Mouse (Mus musculus): ENCODE results near the gene Slc39a5. TPM values are rescaled to one million over a fixed set of nuclear protein-coding genes. Genes with fewer than 3 reads are reported as not detected.

The Slc39a5 gene
- polyA plus RNA-seq, 1 experiment from 2014 or later: 0.11 TPM

GRCm38 (mm10) chr10:128435873-128436272 lies 34.8 kb upstream of the Slc39a5 start:
- 90% methylated on average over 5 of the region's 5 CpGs for WGBS
- Histone ChIP-seq H3K9me3 (ENCODE audit: control insufficient read depth, low read length) (no peaks in the 10 kb centered on the region), H3K27ac (replicated peaks; ENCODE audit: low read depth, low read length) (no peak overlapping the region), H3K27me3 (replicated peaks; ENCODE audit: control insufficient read depth, insufficient read depth, low read length) (no peaks in the 10 kb centered on the region), H3K9ac (ENCODE audit: low read depth, low read length) (no peak overlapping the region), H3K4me3 (ENCODE audit: low read depth, low read length) (no peak overlapping the region), H3K4me2 (ENCODE audit: low read depth, low read length) (no peak overlapping the region), H3K4me1 (ENCODE audit: control insufficient read depth, insufficient read depth, low read length) (no peaks in the 10 kb centered on the region), H3K36me3 (ENCODE audit: control insufficient read depth, insufficient read depth, low read length) (peaks cover 89% of the 10 kb centered on the region)
- DNase-seq (ENCODE audit: low spot score): no peak
- no peak for ATAC-seq (ENCODE audit: low read depth)

GRCm38 (mm10) chr10:128435186-128435823 lies 34.3 kb upstream of the Slc39a5 start:
- H3K4me2 ChIP-seq (ENCODE audit: low read depth, low read length): no peak overlapping the region
- ATAC-seq (ENCODE audit: low read depth) (no peak), DNase-seq (ENCODE audit: low spot score) (no peak)
- H3K27me3 ChIP-seq (replicated peaks; ENCODE audit: control insufficient read depth, insufficient read depth, low read length): no peaks in the 10 kb centered on the region
- peaks cover 89% of the 10 kb centered on the region for H3K36me3 ChIP-seq (ENCODE audit: control insufficient read depth, insufficient read depth, low read length)
- no peak overlapping the region for H3K4me3 ChIP-seq (ENCODE audit: low read depth, low read length)
- 88% methylated on average over 17 of the region's 17 CpGs for WGBS
- H3K4me1 ChIP-seq (ENCODE audit: control insufficient read depth, insufficient read depth, low read length): no peaks in the 10 kb centered on the region
- H3K27ac ChIP-seq (replicated peaks; ENCODE audit: low read depth, low read length): no peak overlapping the region
- no peak overlapping the region for H3K9ac ChIP-seq (ENCODE audit: low read depth, low read length)
- no peaks in the 10 kb centered on the region for H3K9me3 ChIP-seq (ENCODE audit: control insufficient read depth, low read length)

DNA sequence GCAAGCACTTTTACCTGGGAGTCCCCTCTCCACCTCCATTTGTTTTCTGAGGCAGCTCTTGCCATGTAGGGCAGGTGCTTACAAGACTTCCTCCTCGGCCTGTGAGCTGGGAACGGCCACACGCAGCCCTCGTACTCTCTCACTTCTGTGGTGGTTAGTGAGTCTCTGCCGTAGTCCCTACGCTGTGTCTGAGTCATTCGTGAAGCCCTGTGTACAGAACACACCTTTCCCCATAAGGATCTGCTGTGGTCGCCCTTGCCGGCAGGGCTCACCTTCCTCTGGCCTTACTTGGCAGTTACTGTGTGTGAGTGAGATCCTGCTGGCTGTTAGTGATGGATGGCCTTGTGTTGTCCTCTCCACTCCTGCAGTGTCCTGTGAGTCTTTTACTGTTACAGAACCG lies 33.7 kb upstream of the Slc39a5 start:
- ATAC-seq (ENCODE audit: low read depth) (no peak), DNase-seq (ENCODE audit: low spot score) (no peak)
- Histone ChIP-seq H3K9me3 (ENCODE audit: control insufficient read depth, low read length) (no peaks in the 10 kb centered on the region), H3K4me2 (ENCODE audit: low read depth, low read length) (no peak overlapping the region), H3K36me3 (ENCODE audit: control insufficient read depth, insufficient read depth, low read length) (peaks cover 89% of the 10 kb centered on the region), H3K27me3 (replicated peaks; ENCODE audit: control insufficient read depth, insufficient read depth, low read length) (no peaks in the 10 kb centered on the region), H3K27ac (replicated peaks; ENCODE audit: low read depth, low read length) (no peak overlapping the region), H3K4me1 (ENCODE audit: control insufficient read depth, insufficient read depth, low read length) (no peaks in the 10 kb centered on the region), H3K4me3 (ENCODE audit: low read depth, low read length) (no peak overlapping the region), H3K9ac (ENCODE audit: low read depth, low read length) (no peak overlapping the region)
- 86% methylated on average over 10 of the region's 10 CpGs for WGBS

DNA sequence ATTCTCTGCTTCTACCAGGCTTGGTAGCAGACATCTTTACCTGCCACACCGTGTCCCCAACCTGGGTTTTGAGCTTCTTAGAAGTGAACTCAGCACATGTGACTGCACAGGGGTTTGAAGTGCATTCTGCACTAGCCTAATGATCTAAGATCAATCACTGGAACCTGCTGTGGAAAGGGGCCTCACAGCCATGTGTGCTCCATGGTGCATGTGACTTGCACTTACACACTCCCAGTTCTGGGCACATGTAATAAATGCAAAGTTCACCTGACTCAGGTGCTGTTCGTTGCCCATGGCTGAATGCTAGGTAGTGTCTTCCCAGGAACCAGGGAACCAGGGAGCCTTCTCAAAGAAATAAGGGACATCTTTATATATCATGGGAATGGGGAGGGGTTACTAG lies 32.4 kb upstream of the Slc39a5 start:
- WGBS: 94% methylated on average over 2 of the region's 2 CpGs

GRCm38 (mm10) chr10:128429454-128429853 lies 28.4 kb upstream of the Slc39a5 start:
- WGBS: 74% methylated on average over 4 of the region's 4 CpGs
- DNase-seq (ENCODE audit: low spot score): no peak
- peaks cover 73% of the 10 kb centered on the region for H3K36me3 ChIP-seq (ENCODE audit: control insufficient read depth, insufficient read depth, low read length)

More for the DNA sequence above, 32.4 kb upstream of the Slc39a5 start:
- H3K4me1 ChIP-seq (ENCODE audit: control insufficient read depth, insufficient read depth, low read length): no peaks in the 10 kb centered on the region
- no peaks in the 10 kb centered on the region for H3K9me3 ChIP-seq (ENCODE audit: control insufficient read depth, low read length)
- ATAC-seq (ENCODE audit: low read depth) (no peak), DNase-seq (ENCODE audit: low spot score) (no peak)
- H3K27me3 ChIP-seq (replicated peaks; ENCODE audit: control insufficient read depth, insufficient read depth, low read length): no peaks in the 10 kb centered on the region
- H3K4me2 ChIP-seq (ENCODE audit: low read depth, low read length): no peak overlapping the region
- H3K4me3 ChIP-seq (ENCODE audit: low read depth, low read length): no peak overlapping the region
- no peak overlapping the region for H3K9ac ChIP-seq (ENCODE audit: low read depth, low read length)
- H3K36me3 ChIP-seq (ENCODE audit: control insufficient read depth, insufficient read depth, low read length): peaks cover 89% of the 10 kb centered on the region
- no peak overlapping the region for H3K27ac ChIP-seq (replicated peaks; ENCODE audit: low read depth, low read length)

GRCm38 (mm10) chr10:128429052-128429451 lies 28.0 kb upstream of the Slc39a5 start:
- Histone ChIP-seq H3K36me3 (ENCODE audit: control insufficient read depth, insufficient read depth, low read length) (peaks cover 73% of the 10 kb centered on the region), H3K4me2 (ENCODE audit: low read depth, low read length) (no peak overlapping the region), H3K9me3 (ENCODE audit: control insufficient read depth, low read length) (no peaks in the 10 kb centered on the region), H3K27me3 (replicated peaks; ENCODE audit: control insufficient read depth, insufficient read depth, low read length) (no peaks in the 10 kb centered on the region), H3K27ac (replicated peaks; ENCODE audit: low read depth, low read length) (no peak overlapping the region), H3K4me1 (ENCODE audit: control insufficient read depth, insufficient read depth, low read length) (no peaks in the 10 kb centered on the region), H3K4me3 (ENCODE audit: low read depth, low read length) (no peak overlapping the region), H3K9ac (ENCODE audit: low read depth, low read length) (no peak overlapping the region)
- 96% methylated on average over 5 of the region's 5 CpGs for WGBS
- ATAC-seq (ENCODE audit: low read depth) (no peak), DNase-seq (ENCODE audit: low spot score) (no peak)

More at GRCm38 (mm10) chr10:128429454-128429853, 28.4 kb upstream of the Slc39a5 start:
- Histone ChIP-seq H3K9ac (ENCODE audit: low read depth, low read length) (no peak overlapping the region), H3K4me1 (ENCODE audit: control insufficient read depth, insufficient read depth, low read length) (no peaks in the 10 kb centered on the region), H3K4me3 (ENCODE audit: low read depth, low read length) (no peak overlapping the region), H3K27me3 (replicated peaks; ENCODE audit: control insufficient read depth, insufficient read depth, low read length) (no peaks in the 10 kb centered on the region), H3K27ac (replicated peaks; ENCODE audit: low read depth, low read length) (no peak overlapping the region), H3K9me3 (ENCODE audit: control insufficient read depth, low read length) (no peaks in the 10 kb centered on the region), H3K4me2 (ENCODE audit: low read depth, low read length) (no peak overlapping the region)
- ATAC-seq (ENCODE audit: low read depth): no peak

- 89% methylated on average over 3 of the region's 3 CpGs for WGBS
These were observed 24.2 kb upstream of the Slc39a5 start for GRCm38 (mm10) chr10:128425260-128425659.

GRCm38 (mm10) chr10:128424604-128425003 lies 23.6 kb upstream of the Slc39a5 start:
- Histone ChIP-seq H3K4me1 (ENCODE audit: control insufficient read depth, insufficient read depth, low read length) (no peaks in the 10 kb centered on the region), H3K4me2 (ENCODE audit: low read depth, low read length) (no peak overlapping the region), H3K9me3 (ENCODE audit: control insufficient read depth, low read length) (no peaks in the 10 kb centered on the region), H3K36me3 (ENCODE audit: control insufficient read depth, insufficient read depth, low read length) (peaks cover 85% of the 10 kb centered on the region), H3K9ac (ENCODE audit: low read depth, low read length) (no peak overlapping the region), H3K4me3 (ENCODE audit: low read depth, low read length) (no peak overlapping the region), H3K27ac (replicated peaks; ENCODE audit: low read depth, low read length) (no peak overlapping the region), H3K27me3 (replicated peaks; ENCODE audit: control insufficient read depth, insufficient read depth, low read length) (no peaks in the 10 kb centered on the region)
- ATAC-seq (ENCODE audit: low read depth) (no peak), DNase-seq (ENCODE audit: low spot score) (no peak)
- WGBS: 35% methylated on average over 7 of the region's 7 CpGs

More at GRCm38 (mm10) chr10:128425260-128425659, 24.2 kb upstream of the Slc39a5 start:
- no peaks in the 10 kb centered on the region for H3K27me3 ChIP-seq (replicated peaks; ENCODE audit: control insufficient read depth, insufficient read depth, low read length)
- H3K4me2 ChIP-seq (ENCODE audit: low read depth, low read length): no peak overlapping the region
- H3K9ac ChIP-seq (ENCODE audit: low read depth, low read length): no peak overlapping the region
- H3K27ac ChIP-seq (replicated peaks; ENCODE audit: low read depth, low read length): no peak overlapping the region
- H3K4me1 ChIP-seq (ENCODE audit: control insufficient read depth, insufficient read depth, low read length): no peaks in the 10 kb centered on the region
- H3K36me3 ChIP-seq (ENCODE audit: control insufficient read depth, insufficient read depth, low read length): peaks cover 85% of the 10 kb centered on the region
- H3K9me3 ChIP-seq (ENCODE audit: control insufficient read depth, low read length): no peaks in the 10 kb centered on the region
- ATAC-seq (ENCODE audit: low read depth): no peak
- no peak for DNase-seq (ENCODE audit: low spot score)
- no peak overlapping the region for H3K4me3 ChIP-seq (ENCODE audit: low read depth, low read length)

GRCm38 (mm10) chr10:128422426-128422825 lies 21.4 kb upstream of the Slc39a5 start:
- no peak overlapping the region for H3K27ac ChIP-seq (replicated peaks; ENCODE audit: low read depth, low read length)
- ATAC-seq (ENCODE audit: low read depth) (no peak), DNase-seq (ENCODE audit: low spot score) (no peak)
- no peaks in the 10 kb centered on the region for H3K4me1 ChIP-seq (ENCODE audit: control insufficient read depth, insufficient read depth, low read length)
- H3K4me2 ChIP-seq (ENCODE audit: low read depth, low read length): no peak overlapping the region
- peaks cover 86% of the 10 kb centered on the region for H3K36me3 ChIP-seq (ENCODE audit: control insufficient read depth, insufficient read depth, low read length)
- WGBS: 89% methylated on average over 5 of the region's 5 CpGs
- H3K9me3 ChIP-seq (ENCODE audit: control insufficient read depth, low read length): no peaks in the 10 kb centered on the region
- no peak overlapping the region for H3K4me3 ChIP-seq (ENCODE audit: low read depth, low read length)
- no peaks in the 10 kb centered on the region for H3K27me3 ChIP-seq (replicated peaks; ENCODE audit: control insufficient read depth, insufficient read depth, low read length)
- no peak overlapping the region for H3K9ac ChIP-seq (ENCODE audit: low read depth, low read length)

All from embryonic facial prominence, embryonic 14.5 days (tissue).